Mouse (Mus musculus): ENCODE results near the gene Slc17a4. TPM values are rescaled to one million over a fixed set of nuclear protein-coding genes. Genes with fewer than 3 reads are reported as not detected.

Gene Slc17a4
- polyA plus RNA-seq, 1 experiment = not detected

DNA sequence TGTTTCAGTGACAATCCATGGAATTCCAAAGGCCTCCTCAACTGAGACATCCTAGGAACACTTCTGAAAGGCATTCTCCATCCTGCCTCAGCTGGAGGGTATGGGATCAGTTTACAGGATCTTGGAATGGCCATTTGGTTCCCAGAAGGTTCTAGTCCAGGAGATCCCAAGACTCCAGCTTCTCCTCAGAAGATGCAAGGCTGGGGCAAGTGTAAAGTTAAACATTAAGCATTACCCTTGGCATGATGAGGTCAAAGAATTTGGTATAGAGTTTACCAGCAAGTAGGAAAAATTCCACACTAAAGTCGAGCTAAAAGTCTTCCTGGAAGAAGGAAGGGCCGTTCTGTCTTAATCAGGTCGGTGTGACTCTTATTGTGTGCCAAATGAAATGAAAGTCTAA, 44.8 kb downstream of the Slc17a4 start:
- Histone ChIP-seq H3K4me1 (ENCODE audit: control insufficient read depth, insufficient read depth, low read length) (no peaks in the 10 kb centered on the region), H3K27ac (ENCODE audit: insufficient read depth, low read length) (no peak overlapping the region), H3K4me3 (ENCODE audit: insufficient read depth, low read length) (no peak overlapping the region)
- no peak for TF ChIP-seq CTCF (IDR thresholded peaks at IDR 0.05; ENCODE audit: extremely low read depth, insufficient read depth, low read length)
- no peak for TF ChIP-seq POLR2A (IDR thresholded peaks at IDR 0.05; ENCODE audit: extremely low read depth, insufficient read depth, low read length)

- no peak overlapping the region for H3K27ac ChIP-seq (ENCODE audit: insufficient read depth, low read length)
- no peak overlapping the region for H3K4me3 ChIP-seq (ENCODE audit: insufficient read depth, low read length)
- TF ChIP-seq CTCF (IDR thresholded peaks at IDR 0.05; ENCODE audit: extremely low read depth, insufficient read depth, low read length) = no peak
- no peak for TF ChIP-seq POLR2A (IDR thresholded peaks at IDR 0.05; ENCODE audit: extremely low read depth, insufficient read depth, low read length)
- no peaks in the 10 kb centered on the region for H3K4me1 ChIP-seq (ENCODE audit: control insufficient read depth, insufficient read depth, low read length)
Observed at GRCm38 (mm10) chr13:23868790-23869533, 45.8 kb downstream of the Slc17a4 start.

GRCm38 (mm10) chr13:23867405-23867804, 47.4 kb downstream of the Slc17a4 start, which contains the start of gene Slc17a1:
Gene Slc17a1, plus strand, starts transcription at chr13:23867750.
- TF ChIP-seq CTCF (IDR thresholded peaks at IDR 0.05; ENCODE audit: extremely low read depth, insufficient read depth, low read length) = no peak
- no peak for TF ChIP-seq POLR2A (IDR thresholded peaks at IDR 0.05; ENCODE audit: extremely low read depth, insufficient read depth, low read length)
- no peak within 1 kb of the TSS for H3K27ac ChIP-seq (ENCODE audit: insufficient read depth, low read length)
- no peaks in the 10 kb centered on the region for H3K4me1 ChIP-seq (ENCODE audit: control insufficient read depth, insufficient read depth, low read length)
- H3K4me3 ChIP-seq (ENCODE audit: insufficient read depth, low read length) = no peak within 1 kb of the TSS

DNA sequence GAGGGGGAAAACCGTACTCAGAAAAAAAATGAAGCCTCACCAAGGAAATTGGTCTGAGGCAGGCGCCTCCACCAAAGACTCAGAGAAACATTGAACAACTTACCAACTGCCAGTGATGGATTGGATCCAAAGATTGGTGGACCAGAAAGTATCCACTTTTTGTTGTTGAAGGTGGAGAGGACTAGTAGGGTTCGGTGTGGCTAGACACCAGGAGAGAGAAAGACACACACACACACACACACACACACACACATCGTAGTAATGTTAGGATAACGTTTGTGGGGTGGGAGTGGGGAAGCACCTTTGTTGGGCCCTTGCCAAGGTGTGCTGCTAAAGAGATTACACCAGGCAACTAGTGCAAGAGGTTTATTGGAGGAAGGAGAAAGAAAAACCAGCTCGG, 47.8 kb downstream of the Slc17a4 start:
- TF ChIP-seq CTCF (IDR thresholded peaks at IDR 0.05; ENCODE audit: extremely low read depth, insufficient read depth, low read length) = no peak
- TF ChIP-seq POLR2A (IDR thresholded peaks at IDR 0.05; ENCODE audit: extremely low read depth, insufficient read depth, low read length) = no peak
- no peak overlapping the region for H3K27ac ChIP-seq (ENCODE audit: insufficient read depth, low read length)
- H3K4me3 ChIP-seq (ENCODE audit: insufficient read depth, low read length) = no peak overlapping the region
- H3K4me1 ChIP-seq (ENCODE audit: control insufficient read depth, insufficient read depth, low read length) = no peaks in the 10 kb centered on the region

GRCm38 (mm10) chr13:23866086-23866710, 48.6 kb downstream of the Slc17a4 start:
- H3K4me3 ChIP-seq (ENCODE audit: insufficient read depth, low read length) = no peak overlapping the region
- no peak for TF ChIP-seq POLR2A (IDR thresholded peaks at IDR 0.05; ENCODE audit: extremely low read depth, insufficient read depth, low read length)
- no peak for TF ChIP-seq CTCF (IDR thresholded peaks at IDR 0.05; ENCODE audit: extremely low read depth, insufficient read depth, low read length)
- H3K27ac ChIP-seq (ENCODE audit: insufficient read depth, low read length) = no peak overlapping the region
- H3K4me1 ChIP-seq (ENCODE audit: control insufficient read depth, insufficient read depth, low read length) = no peaks in the 10 kb centered on the region

DNA sequence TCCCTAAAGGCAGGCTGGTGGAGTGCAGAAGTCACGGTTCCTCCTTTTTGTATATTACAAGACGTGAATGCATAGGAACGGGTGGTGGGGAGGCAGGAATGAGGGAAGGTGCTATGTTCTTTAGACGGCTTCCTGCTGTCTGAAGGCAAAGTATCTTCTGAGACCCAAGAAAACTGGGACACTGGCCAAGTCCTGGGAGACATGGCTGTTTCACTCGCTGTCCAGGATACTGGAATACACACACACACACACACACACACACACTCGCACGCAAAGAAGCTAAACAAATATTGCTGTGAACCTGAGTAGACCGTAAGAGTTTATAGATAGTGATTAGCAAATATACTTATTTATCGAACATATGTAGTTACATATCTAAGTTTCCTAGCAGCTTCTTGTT, 50.1 kb downstream of the Slc17a4 start:
- TF ChIP-seq CTCF (IDR thresholded peaks at IDR 0.05; ENCODE audit: extremely low read depth, insufficient read depth, low read length) (no peak), POLR2A (IDR thresholded peaks at IDR 0.05; ENCODE audit: extremely low read depth, insufficient read depth, low read length) (no peak)
- Histone ChIP-seq H3K4me3 (ENCODE audit: insufficient read depth, low read length) (no peak overlapping the region), H3K27ac (ENCODE audit: insufficient read depth, low read length) (no peak overlapping the region), H3K4me1 (ENCODE audit: control insufficient read depth, insufficient read depth, low read length) (no peaks in the 10 kb centered on the region)

- TF ChIP-seq POLR2A (IDR thresholded peaks at IDR 0.05; ENCODE audit: extremely low read depth, insufficient read depth, low read length) = no peak
- no peak for TF ChIP-seq CTCF (IDR thresholded peaks at IDR 0.05; ENCODE audit: extremely low read depth, insufficient read depth, low read length)
- no peaks in the 10 kb centered on the region for H3K4me1 ChIP-seq (ENCODE audit: control insufficient read depth, insufficient read depth, low read length)
- no peak overlapping the region for H3K4me3 ChIP-seq (ENCODE audit: insufficient read depth, low read length)
Observed at GRCm38 (mm10) chr13:23861815-23862214, 53.0 kb downstream of the Slc17a4 start.

GRCm38 (mm10) chr13:23856401-23856800, 58.4 kb downstream of the Slc17a4 start:
- no peak overlapping the region for H3K4me3 ChIP-seq (ENCODE audit: insufficient read depth, low read length)
- TF ChIP-seq POLR2A (IDR thresholded peaks at IDR 0.05; ENCODE audit: extremely low read depth, insufficient read depth, low read length) (no peak), CTCF (IDR thresholded peaks at IDR 0.05; ENCODE audit: extremely low read depth, insufficient read depth, low read length) (no peak)
- no peaks in the 10 kb centered on the region for H3K4me1 ChIP-seq (ENCODE audit: control insufficient read depth, insufficient read depth, low read length)
- H3K27ac ChIP-seq (ENCODE audit: insufficient read depth, low read length) = no peak overlapping the region

More at GRCm38 (mm10) chr13:23861815-23862214, 53.0 kb downstream of the Slc17a4 start:
- no peak overlapping the region for H3K27ac ChIP-seq (ENCODE audit: insufficient read depth, low read length)

DNA sequence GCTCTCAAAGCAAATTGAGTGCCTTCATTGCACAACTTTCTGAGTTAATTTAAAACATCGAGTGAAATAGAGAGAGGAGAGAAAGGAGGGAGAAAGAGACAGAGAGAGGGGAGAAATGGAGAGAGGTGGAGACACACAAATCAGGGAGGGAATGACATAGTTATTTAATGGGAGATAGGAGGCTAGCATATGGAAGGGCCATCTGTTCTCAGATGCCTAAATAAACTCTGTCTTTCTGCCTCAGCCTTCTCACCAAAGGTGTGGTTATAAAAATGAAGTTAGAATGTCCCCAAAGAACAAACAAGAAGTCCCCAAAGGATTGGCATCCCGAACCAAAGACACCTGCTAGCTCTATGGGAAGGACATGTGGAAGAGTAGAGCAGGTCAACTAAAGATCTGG, 65.5 kb downstream of the Slc17a4 start:
- no peak overlapping the region for H3K4me3 ChIP-seq (ENCODE audit: insufficient read depth, low read length)
- TF ChIP-seq POLR2A (IDR thresholded peaks at IDR 0.05; ENCODE audit: extremely low read depth, insufficient read depth, low read length) = no peak
- no peak for TF ChIP-seq CTCF (IDR thresholded peaks at IDR 0.05; ENCODE audit: extremely low read depth, insufficient read depth, low read length)

More for the DNA sequence above, 65.5 kb downstream of the Slc17a4 start:
- no peaks in the 10 kb centered on the region; the same call in 1 of the 2 replicates for H3K4me1 ChIP-seq (ENCODE audit: control insufficient read depth, insufficient read depth, low read length)
- no peak overlapping the region for H3K27ac ChIP-seq (ENCODE audit: insufficient read depth, low read length)

Other genes starting within 250 kb of the Slc17a4 start
- 1.2 and 1.5 TPM in 2 replicates for gene Hist1h2ac, start 231.1 kb downstream of the Slc17a4 start, polyA plus RNA-seq (2012; rRNA removed)
- gene Hist1h2bc, start 230.8 kb downstream of the Slc17a4 start, polyA plus RNA-seq (2012; rRNA removed) = 117 and 130 TPM in 2 replicates
- gene Hist1h1t, start 219.2 kb downstream of the Slc17a4 start, polyA plus RNA-seq (2012; rRNA removed) = not detected in 2 replicates
- gene Hist1h4c, start 216.6 kb downstream of the Slc17a4 start, polyA plus RNA-seq (2012; rRNA removed) = 4.1 and 9.6 TPM in 2 replicates
- gene Hfe, start 204.2 kb downstream of the Slc17a4 start, polyA plus RNA-seq (2012; rRNA removed) = 4.2 and 4.3 TPM in 2 replicates
- gene Hist1h1c, start 176.2 kb downstream of the Slc17a4 start, polyA plus RNA-seq (2012; rRNA removed) = 42.1 and 42.4 TPM in 2 replicates
- gene Hist1h3c, start 169.4 kb downstream of the Slc17a4 start, polyA plus RNA-seq (2012; rRNA removed) = 0.56 TPM in 1 of 2 replicates, not detected in the other
- 0.79 and 1.9 TPM in 2 replicates for gene Hist1h2bb, start 168.3 kb downstream of the Slc17a4 start, polyA plus RNA-seq (2012; rRNA removed)
- 1.6 and 1.9 TPM in 2 replicates for gene Hist1h2ab, start 163.9 kb downstream of the Slc17a4 start, polyA plus RNA-seq (2012; rRNA removed)
- 0.57 and 0.77 TPM in 2 replicates for gene Hist1h3b, start 162.7 kb downstream of the Slc17a4 start, polyA plus RNA-seq (2012; rRNA removed)
- 3.7 and 8.3 TPM in 2 replicates for gene Hist1h4b, start 158.0 kb downstream of the Slc17a4 start, polyA plus RNA-seq (2012; rRNA removed)
- 4.2 and 9.6 TPM in 2 replicates for gene Hist1h4a, start 153.8 kb downstream of the Slc17a4 start, polyA plus RNA-seq (2012; rRNA removed)
- 0.57 and 1.4 TPM in 2 replicates for gene Hist1h3a, start 152.6 kb downstream of the Slc17a4 start, polyA plus RNA-seq (2012; rRNA removed)
- 0.55 and 0.77 TPM in 2 replicates for gene Hist1h1a, start 151.3 kb downstream of the Slc17a4 start, polyA plus RNA-seq (2012; rRNA removed)
- 0.19 and 0.21 TPM in 2 replicates for gene Trim38, start 145.1 kb downstream of the Slc17a4 start, polyA plus RNA-seq (2012; rRNA removed)
- 0.06 TPM in 1 of 2 replicates, not detected in the other for gene Slc17a2, start 108.0 kb downstream of the Slc17a4 start, polyA plus RNA-seq (2012; rRNA removed)
- gene Slc17a3, start 75.6 kb downstream of the Slc17a4 start, polyA plus RNA-seq (2012; rRNA removed) = not detected in 2 replicates
- not detected in 2 replicates for gene Slc17a1, start 47.3 kb downstream of the Slc17a4 start, polyA plus RNA-seq (2012; rRNA removed)
- gene Hist1h2ba, start 19.1 kb upstream of the Slc17a4 start, polyA plus RNA-seq (2012; rRNA removed) = not detected in 2 replicates
- not detected in 2 replicates for gene Hist1h2aa, start 19.5 kb upstream of the Slc17a4 start, polyA plus RNA-seq (2012; rRNA removed)
- 0.42 and 0.62 TPM in 2 replicates for gene Scgn, start 76.2 kb upstream of the Slc17a4 start, polyA plus RNA-seq (2012; rRNA removed)